Mouse (Mus musculus): ENCODE results near the gene Mrpl9. TPM values are rescaled to one million over a fixed set of nuclear protein-coding genes. Genes with fewer than 3 reads are reported as not detected.

Gene Mrpl9
- total RNA-seq, 2 experiments from 2014 or later = 44.7 to 45.3 TPM

DNA sequence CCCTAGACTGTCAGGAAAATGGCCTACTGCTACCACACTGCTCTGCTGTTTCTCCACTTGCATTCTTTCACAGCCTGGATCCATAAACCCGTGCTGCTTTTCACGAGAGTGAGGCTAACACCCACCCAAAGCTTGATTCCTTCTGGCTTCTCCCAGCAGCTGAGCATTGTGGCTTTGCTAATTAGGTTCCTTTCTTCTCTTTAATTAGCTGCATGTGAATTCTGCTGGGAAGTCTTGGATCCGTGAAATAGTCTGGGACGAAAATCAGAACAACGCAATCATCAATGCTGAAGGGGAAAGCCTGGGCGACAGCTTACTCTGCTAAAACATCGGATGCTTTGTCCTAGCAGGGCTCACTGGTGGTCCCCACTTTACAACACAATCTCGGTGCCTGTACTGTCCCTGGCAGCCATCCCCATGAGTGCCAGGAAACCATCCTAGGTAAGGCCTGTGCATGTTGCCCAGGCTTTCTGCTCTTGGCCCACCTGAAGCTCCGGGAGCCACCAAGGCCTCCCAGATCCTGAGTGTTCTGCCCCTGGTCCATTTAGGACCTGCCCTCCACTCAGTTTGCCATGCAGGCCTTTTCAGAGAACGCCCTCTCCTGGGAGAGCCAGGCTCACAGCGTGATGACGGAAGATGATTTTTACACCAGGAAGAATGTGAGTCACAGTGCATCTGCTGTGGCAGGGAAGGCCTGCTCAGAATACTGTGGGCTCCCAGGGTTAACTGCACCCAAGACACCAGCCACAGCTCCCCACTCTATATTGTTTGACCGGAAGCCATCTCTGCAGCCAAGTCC is 22.7 kb downstream of the Mrpl9 start:
- peak in 1 of 2 experiments; percentile 68 for DNase-seq

DNA sequence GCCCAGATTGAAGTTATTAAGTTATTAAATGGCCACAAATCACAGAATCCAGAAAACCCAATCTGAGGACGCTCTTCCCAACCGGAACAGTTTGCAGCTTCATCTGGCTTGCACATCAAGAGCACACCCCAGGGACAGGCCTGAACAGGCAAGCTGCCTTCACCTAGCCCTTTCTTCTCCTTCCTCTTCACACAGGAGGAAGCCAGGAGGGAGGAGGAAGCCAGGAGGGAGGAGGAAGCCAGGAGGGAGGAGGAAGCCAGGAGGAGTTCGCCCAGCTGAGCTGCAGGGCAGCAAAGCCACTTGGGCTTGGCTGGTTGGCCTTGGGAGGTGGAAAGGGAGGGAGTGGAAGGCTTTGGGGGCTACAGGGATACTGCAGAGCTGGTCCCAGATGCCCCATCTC is 25.8 kb downstream of the Mrpl9 start:
- no peak for DNase-seq

DNA sequence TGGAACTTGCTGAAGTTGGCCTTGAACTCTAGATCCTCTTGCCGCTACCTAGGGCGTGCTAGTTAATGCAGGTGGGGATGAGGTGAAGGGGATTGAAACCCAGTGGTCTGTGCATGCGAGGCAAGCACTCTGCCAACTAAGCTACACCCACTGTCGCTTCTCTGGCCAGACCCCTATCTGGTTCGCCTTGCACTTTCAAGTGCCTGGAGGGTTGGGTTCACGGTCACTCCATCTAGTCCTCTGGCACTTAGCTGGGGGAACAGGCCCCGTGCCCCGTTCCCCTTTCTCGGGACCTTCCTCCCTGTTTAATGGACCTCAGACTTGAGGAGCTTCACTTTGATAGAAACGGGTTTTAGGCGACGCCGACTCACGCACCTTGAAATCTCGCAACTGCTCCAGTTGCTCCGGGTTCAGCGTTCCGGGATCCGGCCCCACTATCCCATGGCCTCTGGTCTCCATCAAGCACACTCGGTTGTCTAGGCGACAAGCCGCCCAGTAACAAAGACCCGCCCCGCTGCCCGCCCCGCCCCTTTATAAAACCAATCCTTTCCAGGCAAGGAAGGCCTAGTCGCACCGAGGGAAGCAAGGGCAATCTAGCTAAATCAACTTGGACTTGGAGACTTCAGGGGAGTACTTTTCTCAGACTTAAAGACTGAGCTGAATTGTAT is 29.5 kb downstream of the Mrpl9 start:
- no peak for DNase-seq

DNA sequence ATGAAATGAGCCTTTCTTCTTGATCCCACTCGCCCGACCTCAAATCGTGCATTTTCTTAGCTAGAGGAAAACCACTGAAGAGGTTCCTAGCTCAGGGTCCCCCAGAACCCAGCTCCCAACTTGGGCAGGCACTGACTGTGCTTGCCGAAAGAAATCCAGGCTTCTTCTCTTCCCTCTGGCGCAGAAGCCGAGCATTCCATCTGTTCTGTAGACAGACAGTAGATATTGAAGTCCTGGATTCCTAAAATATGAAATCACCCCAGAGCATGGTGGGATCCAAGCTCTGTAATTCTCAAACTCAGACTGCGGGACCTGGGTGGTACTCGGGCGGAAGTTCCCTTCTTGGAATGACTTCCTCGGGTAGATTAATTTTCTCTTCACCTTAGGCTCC is 30.0 kb downstream of the Mrpl9 start:
- no peak for DNase-seq

DNA sequence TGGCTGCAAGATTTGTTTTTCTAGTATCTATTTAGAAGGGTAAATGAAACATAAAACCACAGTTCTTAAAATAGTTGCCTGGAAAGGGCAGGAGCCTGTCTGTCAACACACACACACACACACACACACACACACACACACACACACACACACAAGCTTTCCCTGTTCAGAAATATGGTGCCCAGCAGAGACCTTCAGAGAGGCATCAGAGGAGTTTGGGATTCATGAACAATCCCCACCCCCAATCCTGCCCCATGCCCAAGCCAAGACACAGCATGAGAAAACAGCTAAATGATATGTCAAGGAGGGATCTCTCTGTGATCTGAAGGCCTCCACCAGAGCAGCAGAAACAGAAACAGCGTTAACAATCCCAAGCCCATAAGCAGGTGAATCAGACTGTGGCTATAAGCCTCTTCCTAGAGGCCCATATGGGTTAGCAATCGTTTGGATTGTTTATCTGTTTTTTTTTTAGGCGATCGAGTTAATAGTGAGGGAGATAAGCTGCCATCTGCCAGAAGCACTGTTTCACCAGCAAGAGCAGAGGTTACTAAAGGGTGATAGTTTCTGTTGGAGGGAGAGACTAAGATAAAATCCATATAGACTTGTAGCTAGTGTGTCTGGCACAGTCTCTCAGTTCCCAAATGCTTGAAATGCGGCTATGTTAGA is 30.6 kb downstream of the Mrpl9 start:
- DNase-seq = no peak

DNA sequence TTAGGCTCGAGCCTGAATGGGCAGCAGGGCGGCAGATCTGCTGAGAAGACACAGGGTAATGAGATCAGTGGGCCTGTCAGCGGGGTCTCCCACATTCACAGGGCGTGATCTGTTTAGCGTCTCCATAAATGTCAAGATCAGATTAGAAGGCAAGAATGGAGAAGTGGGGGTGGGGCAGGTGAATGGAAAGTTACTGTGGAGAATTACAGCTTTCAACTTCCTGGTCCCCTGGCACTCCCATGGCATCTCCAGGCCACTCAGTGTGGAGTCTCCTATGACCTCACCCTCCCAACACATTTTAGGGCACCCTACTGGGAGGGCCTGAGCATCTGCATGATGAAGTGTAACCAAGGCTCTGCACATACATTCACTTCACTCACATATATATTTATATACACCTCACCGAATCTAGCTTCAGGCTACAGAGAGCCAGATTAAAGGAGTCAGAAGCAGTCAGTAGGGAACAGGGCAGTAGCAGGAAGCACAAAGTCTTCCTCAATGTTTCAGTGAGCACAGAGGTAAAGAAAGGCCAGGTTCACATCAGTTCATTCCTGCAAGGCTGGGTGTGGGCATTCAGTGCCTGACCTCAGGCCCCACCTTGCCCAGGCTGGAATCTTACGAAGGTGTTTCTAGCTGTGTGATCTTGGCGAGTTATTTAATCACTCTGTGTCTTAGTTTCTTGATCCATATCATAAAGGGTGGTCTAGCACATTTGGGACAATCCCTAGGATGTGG is 33.4 kb downstream of the Mrpl9 start:
- no peak for DNase-seq

DNA sequence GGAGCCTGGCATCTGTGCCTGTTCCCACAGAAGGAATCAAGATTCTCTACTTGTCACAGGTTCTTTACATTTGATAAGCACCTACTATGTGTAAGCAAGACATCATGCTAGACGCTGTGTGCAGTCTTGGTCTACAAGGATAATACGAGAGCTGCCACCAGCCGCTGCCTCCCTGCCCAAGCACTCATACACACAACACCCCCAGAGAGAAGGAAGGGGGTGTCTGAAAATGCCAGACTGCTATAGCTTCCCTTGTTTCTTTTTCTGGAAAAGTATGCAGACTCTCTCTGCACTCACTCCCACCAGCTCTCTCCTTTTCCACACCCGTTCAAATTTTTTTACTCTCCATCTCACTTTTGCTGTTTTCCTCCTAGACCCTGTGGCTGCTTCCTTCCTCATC is 34.3 kb downstream of the Mrpl9 start:
- no peak for DNase-seq

DNA sequence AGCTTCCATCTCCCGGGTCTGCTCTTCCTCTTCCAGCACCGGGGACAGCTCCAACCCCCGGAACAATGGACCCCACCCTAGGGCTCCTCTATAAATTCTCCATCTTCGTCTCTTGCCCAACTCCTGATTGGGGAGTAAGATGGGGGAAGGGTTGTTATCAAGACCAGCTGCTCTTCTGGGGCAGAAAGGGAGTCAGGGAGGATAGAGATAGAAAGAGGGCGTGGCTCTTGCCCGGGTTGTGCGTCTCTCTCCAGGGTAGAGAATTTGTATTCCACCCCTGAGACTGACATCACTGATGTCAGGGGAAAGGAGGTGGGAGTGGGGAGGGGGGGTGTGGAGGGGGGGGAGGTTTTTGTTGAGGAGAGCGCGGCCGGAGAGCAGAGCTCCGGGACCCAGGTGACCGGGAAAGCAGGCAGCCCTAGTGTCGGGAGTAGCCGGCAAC is 34.9 kb downstream of the Mrpl9 start, which contains the start of gene Celf3:
Gene Celf3 (plus strand): TSS at position 315 of the 442 bp plus-strand sequence.
- DNase-seq = peak; percentile 78 to 82

DNA sequence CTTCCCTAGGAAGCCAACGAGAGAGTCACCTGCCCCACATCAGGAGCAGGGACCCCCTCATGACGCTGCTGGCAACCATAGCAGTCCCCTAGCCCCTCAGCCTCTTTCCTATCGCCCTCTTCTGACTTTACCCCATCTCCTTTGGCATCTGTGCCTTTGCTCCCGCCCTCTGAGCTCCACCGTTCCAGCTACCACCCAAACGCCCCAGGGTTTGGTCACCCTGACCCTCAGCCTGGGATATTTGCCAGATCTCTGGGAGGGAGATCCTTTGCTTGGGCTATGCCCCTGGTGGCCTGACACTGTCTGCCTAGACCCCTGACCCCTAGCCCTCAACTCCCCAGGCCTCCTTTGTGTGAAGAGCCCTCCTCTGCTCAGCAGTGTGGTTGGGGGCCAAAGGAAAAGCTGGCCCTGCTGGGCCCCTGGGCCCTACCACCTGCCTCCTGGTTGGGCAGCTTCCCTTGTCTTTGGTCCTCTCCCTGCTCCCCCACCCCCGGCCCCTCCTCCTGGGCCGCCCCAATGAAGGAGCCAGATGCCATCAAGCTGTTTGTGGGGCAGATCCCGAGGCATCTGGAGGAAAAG is 35.6 kb downstream of the Mrpl9 start:
- DNase-seq = no peak

DNA sequence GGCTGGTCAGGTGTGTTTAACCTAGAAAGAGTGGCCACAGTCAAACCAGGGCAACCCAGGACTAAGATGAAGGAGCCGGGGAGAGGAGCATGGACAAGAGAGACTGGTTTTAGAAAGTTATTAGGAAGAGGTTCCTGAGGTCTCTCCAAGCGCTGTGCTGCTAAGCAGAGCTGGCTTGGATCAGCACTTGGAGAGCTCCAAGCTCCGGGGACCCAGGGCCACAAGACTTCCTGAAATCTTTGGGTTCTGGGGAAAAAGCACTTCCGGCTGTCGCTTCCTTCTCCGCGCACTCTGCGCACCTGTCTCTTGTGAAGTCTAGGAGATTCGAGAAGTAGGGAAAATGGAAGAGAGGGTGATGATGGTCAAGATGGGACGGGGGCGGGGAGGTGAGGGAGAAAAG is 36.4 kb downstream of the Mrpl9 start:
- DNase-seq = no peak

DNA sequence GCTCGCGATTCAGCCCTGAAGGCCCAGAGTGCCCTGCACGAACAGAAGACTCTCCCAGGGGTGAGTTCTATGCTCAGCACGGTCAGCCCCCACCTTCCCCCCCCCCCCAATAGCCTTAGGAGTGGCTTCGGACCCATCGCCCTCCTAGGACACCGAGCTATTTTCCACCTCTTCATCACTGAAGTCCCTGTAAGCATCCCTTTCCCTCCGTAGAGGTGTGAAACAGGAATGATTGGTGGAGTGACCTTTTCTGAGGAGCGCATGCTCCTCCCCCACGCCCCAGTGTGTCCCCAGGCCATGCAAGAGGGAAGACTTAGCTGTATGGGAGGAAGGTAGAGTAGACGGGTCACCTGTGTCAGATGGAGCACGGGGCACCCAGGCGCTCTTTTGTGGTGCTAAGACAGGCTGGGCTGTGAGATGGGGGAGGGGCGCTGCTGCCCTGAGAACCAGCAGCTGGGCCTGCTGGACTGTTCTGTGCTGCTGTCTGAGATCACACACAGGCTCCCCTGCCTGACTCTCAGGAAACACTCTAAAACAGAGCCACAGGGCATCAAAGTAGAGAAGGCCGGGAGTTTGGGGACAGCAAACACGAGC is 37.3 kb downstream of the Mrpl9 start, which contains the start of gene Riiad1:
Gene Riiad1 (minus strand): TSS at position 51 of the 594 bp plus-strand sequence.
- DNase-seq = no peak

DNA sequence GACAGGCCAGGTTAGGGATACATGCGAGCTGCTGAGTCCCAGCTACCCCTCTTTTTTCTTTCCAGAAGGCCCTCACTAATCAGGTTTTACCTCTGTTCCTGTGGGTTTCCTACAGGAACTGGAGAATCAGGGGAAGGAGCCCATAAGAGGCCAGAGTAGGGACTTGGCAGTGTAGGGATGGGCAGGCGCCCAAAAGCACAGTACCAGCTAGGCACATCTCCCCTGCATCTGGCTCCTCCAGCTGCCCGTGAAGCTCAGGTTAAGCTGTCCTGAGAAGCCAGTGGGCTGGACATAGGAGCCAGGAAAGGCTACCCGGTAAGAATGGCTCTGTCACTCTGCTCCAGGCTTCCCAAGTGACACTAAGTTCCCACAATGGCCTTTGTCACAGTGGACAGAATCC is 38.3 kb downstream of the Mrpl9 start:
- DNase-seq = no peak

DNA sequence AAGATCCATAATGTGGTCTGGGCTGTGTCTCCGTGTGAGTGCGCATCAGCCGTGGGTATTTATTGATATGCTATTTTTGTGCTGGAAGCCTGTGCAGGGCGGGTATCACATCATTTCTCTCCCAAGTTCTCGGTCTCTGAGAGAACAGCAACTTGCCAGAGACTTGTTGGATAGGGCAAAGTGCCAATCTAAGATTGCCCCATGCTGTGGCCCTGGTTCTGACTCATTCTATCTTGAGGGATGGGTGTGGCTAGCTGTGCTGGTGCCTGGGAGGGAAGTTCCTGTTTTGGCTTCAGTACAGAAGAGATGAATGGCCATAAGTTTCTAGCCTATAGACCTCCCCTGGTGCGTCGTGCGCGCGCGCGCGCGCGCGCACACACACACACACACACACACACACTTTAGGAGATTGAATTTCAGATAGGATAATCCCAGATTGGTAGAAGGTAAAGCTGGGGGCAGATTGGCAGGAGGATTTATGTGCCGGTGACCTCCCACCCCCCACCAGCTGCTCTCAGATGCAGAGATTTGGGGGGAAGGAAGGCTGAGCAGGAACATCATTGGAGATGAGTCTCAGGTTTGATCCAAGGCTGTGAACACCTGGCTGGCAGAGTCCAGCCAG is 39.8 kb downstream of the Mrpl9 start:
- no peak for DNase-seq

DNA sequence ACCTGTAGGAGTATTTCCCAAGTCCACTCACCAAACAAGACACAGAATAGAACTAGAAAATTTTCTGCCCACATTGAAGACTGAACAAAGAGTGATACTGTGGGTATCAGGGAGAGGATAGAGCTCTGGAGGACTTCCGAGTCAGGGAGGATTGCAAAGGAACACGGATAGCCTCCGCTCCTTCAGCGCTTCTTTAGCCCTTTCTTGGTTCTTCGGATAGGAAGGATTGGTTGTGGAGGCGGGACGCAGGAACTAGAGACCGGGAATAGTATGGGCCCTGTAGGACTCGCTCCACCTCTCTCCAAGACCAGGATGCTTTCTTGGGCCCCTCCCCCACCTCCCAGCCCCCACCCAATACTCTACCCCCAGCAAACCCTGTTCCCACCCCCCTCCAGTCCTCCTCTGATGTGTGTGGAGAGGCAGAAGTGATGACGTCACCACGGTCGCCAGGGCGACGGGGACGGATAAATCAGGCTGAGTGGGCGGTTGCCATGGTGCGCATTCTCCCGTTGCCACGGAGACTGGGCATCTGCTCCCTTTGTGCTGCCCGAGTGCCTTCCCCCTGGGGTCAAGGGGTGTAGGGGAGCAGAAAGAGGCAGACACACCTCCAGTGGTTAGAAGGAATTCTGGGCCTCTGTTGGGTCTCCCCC is 40.8 kb downstream of the Mrpl9 start:
- DNase-seq = peak; percentile 94

DNA sequence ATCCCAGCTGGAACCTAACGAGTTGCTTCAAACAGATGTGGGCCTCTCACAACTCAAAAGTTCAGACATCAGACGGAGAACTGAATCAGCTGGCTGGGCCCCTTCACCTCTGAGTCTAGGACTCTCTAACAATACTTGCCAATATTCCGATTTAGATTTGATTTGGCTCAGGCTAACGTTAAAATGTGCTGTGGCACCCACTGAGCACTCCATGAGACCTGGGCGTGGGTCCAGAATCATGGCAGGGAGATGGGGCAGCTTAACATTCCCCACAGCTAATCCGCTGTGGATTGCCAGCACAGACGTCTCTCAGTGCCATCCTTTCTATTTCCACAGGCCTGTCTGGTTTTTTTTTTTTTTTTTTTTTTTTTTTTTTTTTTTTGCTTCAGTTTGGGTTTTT is 42.8 kb downstream of the Mrpl9 start:
- DNase-seq = no peak

DNA sequence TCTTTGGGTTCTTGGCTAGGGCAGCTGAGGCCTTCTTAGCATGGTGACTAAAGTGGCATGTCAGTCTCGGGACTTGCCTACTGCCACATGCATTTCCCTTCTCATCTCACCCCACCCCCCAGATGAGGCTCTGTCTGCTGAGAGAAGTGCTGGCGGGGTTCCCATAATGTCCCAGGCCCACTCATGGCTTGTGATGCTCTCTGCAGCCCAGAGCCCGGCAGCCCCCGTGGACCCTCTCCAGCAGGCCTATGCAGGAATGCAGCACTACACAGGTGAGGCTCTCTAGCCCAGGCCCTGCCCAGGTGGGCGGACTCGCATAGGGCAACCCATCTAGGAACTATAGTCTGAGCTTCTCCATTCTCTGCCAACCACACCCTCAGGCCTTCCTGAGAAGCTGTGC is 44.5 kb downstream of the Mrpl9 start:
- DNase-seq = no peak

DNA sequence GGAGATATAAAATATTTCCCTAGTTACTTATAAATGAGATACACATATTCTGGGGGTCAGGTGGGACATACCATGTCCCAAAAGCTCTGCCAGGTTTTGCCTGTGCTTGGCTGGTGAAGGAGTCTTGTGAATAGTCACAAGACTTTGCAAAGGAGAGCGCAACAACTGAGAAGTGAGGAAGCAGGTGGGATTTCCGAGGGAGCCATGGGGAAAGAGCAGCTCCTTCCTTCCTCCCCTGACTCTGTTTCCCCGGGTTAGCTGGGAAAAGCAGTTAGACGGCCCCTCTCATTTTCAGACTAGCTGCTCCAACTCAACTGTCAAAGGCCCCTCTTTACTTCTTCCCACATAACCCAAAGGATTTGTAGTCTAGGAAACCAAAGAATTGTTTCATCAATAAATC is 54.0 kb downstream of the Mrpl9 start:
- no peak for DNase-seq

All from layer of hippocampus, postnatal 36 days (tissue).